Mouse (Mus musculus): ENCODE results near the gene Pias4. TPM values are rescaled to one million over a fixed set of nuclear protein-coding genes. Genes with fewer than 3 reads are reported as not detected.

Pias4 gene
- total RNA-seq, 2 experiments from 2014 or later, result 26.7 to 32.0 TPM

GRCm38 (mm10) chr10:81142551-81142981, 25.2 kb downstream of the Pias4 start:
- TF ChIP-seq CTCF (IDR thresholded peaks at IDR 0.05), result no peak

GRCm38 (mm10) chr10:81141455-81142210, 26.1 kb downstream of the Pias4 start:
- TF ChIP-seq CTCF (IDR thresholded peaks at IDR 0.05), result no peak
- H3K27ac ChIP-seq, result no peak overlapping the region
- DNase-seq (ENCODE audit: extremely low spot score in 1 of 2, low spot score in 2 of 2), result no peak
- intact Hi-C loops (cut with DNase I), result no loop called here
- no peak overlapping the region for H3K4me3 ChIP-seq

More at GRCm38 (mm10) chr10:81142551-81142981, 25.2 kb downstream of the Pias4 start:
- DNase-seq (ENCODE audit: extremely low spot score in 1 of 2, low spot score in 2 of 2), result no peak
- Histone ChIP-seq H3K27ac (peak overlapping the region; percentile 34; the same call in 1 of the 2 replicates), H3K4me3 (no peak overlapping the region)
- intact Hi-C loops (cut with DNase I), result no loop called here

GRCm38 (mm10) chr10:81140717-81141454, 26.8 kb downstream of the Pias4 start:
- no peak for TF ChIP-seq CTCF (IDR thresholded peaks at IDR 0.05)
- intact Hi-C loops (cut with DNase I), result no loop called here
- Histone ChIP-seq H3K4me3 (peak overlapping the region; percentile 13; the same call in 1 of the 2 replicates), H3K27ac (peak overlapping the region; percentile 29; the same call in 1 of the 2 replicates)
- DNase-seq (ENCODE audit: extremely low spot score in 1 of 2, low spot score in 2 of 2), result no peak

GRCm38 (mm10) chr10:81140005-81140404, 27.7 kb downstream of the Pias4 start:
- TF ChIP-seq CTCF (IDR thresholded peaks at IDR 0.05), result no peak
- H3K27ac ChIP-seq, result peak overlapping the region; percentile 29
- intact Hi-C loops (cut with DNase I), result no loop called here
- H3K4me3 ChIP-seq, result peak overlapping the region; percentile 83
- DNase-seq (ENCODE audit: extremely low spot score in 1 of 2, low spot score in 2 of 2), result no peak

GRCm38 (mm10) chr10:81139529-81139846, 28.2 kb downstream of the Pias4 start:
- peak overlapping the region; percentile 29; the same call in 1 of the 2 replicates for H3K27ac ChIP-seq
- intact Hi-C loops (cut with DNase I), result no loop called here

GRCm38 (mm10) chr10:81138821-81139528, 28.7 kb downstream of the Pias4 start:
- peak overlapping the region; percentile 16 for H3K27ac ChIP-seq
- H3K4me3 ChIP-seq, result peak overlapping the region; percentile 83
- intact Hi-C loops (cut with DNase I), result no loop called here
- no peak for TF ChIP-seq CTCF (IDR thresholded peaks at IDR 0.05)
- no peak for DNase-seq (ENCODE audit: extremely low spot score in 1 of 2, low spot score in 2 of 2)

More at GRCm38 (mm10) chr10:81139529-81139846, 28.2 kb downstream of the Pias4 start:
- DNase-seq (ENCODE audit: extremely low spot score in 1 of 2, low spot score in 2 of 2), result no peak
- peak overlapping the region; percentile 83 for H3K4me3 ChIP-seq
- TF ChIP-seq CTCF (IDR thresholded peaks at IDR 0.05), result no peak

- H3K4me3 ChIP-seq, result peak overlapping the region; percentile 83
- intact Hi-C loops (cut with DNase I), result no loop called here
- peak overlapping the region; percentile 98 for H3K27ac ChIP-seq
- DNase-seq (ENCODE audit: extremely low spot score in 1 of 2, low spot score in 2 of 2), result peak; percentile 49 to 51
- TF ChIP-seq CTCF (IDR thresholded peaks at IDR 0.05), result no peak
Observed at GRCm38 (mm10) chr10:81138131-81138782, 29.5 kb downstream of the Pias4 start.

- peak; percentile 99 to 100 for DNase-seq (ENCODE audit: extremely low spot score in 1 of 2, low spot score in 2 of 2)
- no peak for TF ChIP-seq CTCF (IDR thresholded peaks at IDR 0.05)
- intact Hi-C loops (cut with DNase I), result loop anchor here (2.0 kb wide), 1 partner anchor 31 kb away; no protein-coding TSS in a partner anchor
- Histone ChIP-seq H3K27ac (peak overlapping the region; percentile 98), H3K4me3 (peak overlapping the region; percentile 83)
Observed at GRCm38 (mm10) chr10:81137252-81138130, 30.2 kb downstream of the Pias4 start.

GRCm38 (mm10) chr10:81136706-81137231, 31.0 kb downstream of the Pias4 start:
- Histone ChIP-seq H3K27ac (peak overlapping the region; percentile 96), H3K4me3 (peak overlapping the region; percentile 61)
- no peak for TF ChIP-seq CTCF (IDR thresholded peaks at IDR 0.05)
- intact Hi-C loops (cut with DNase I), result loop anchor here (2.0 kb wide), 1 partner anchor 32 kb away; no protein-coding TSS in a partner anchor
- DNase-seq (ENCODE audit: extremely low spot score in 1 of 2, low spot score in 2 of 2), result peak; percentile 72 to 84

Measured in left cerebral cortex, adult 2 months (tissue).